Mouse (Mus musculus) limb, embryonic 12.5 days (tissue): ENCODE data around the gene Sgpp2. TPM values are rescaled to one million over a fixed set of nuclear protein-coding genes. Genes with fewer than 3 reads are reported as not detected.
A peak's percentile ranks its signal among the peaks of the same experiment; 100 is the strongest.

Source experiments
- ATAC-seq: fragments of 200-750 bp; cut with Nextera tagmentation; 2 replicates; pipeline ENCODE4 v1.8.0; 2017; ENCODE audit warnings: low read depth, moderate TSS enrichment; ENCODE audit not compliant: insufficient number of reproducible peaks, insufficient read depth, low FRiP score, low TSS enrichment
- H3K27ac ChIP-seq: fragments of 300-500 bp; sonication (generic); 2 replicates; pipeline ENCODE4 v1.5.1; 2016; ENCODE audit warnings: mild to moderate bottlenecking, moderate library complexity
- H3K27me3 ChIP-seq: fragments of 300-500 bp; sonication (generic); 2 replicates; pipeline ENCODE4 v1.6.1; 2016; ENCODE audit warnings: mild to moderate bottlenecking, moderate library complexity
- H3K36me3 ChIP-seq: fragments of 300-500 bp; sonication (generic); 2 replicates; pipeline ENCODE4 v1.6.1; 2016; ENCODE audit warnings: mild to moderate bottlenecking, moderate library complexity
- H3K4me1 ChIP-seq: fragments of 300-500 bp; sonication (generic); replicated peaks from 2 replicates; pipeline ENCODE4 v1.6.1; 2016
- H3K4me2 ChIP-seq: fragments of 300-500 bp; sonication (generic); 2 replicates; pipeline ENCODE4 v1.6.1; 2016; ENCODE audit warnings: mild to moderate bottlenecking, moderate library complexity
- H3K4me3 ChIP-seq: fragments of 300-500 bp; sonication (generic); replicated peaks from 2 replicates; pipeline ENCODE4 v1.5.1; 2016; ENCODE audit warnings: mild to moderate bottlenecking
- H3K9ac ChIP-seq: fragments of 300-500 bp; sonication (generic); replicated peaks from 2 replicates; pipeline ENCODE4 v1.6.1; 2016; ENCODE audit warnings: mild to moderate bottlenecking, moderate library complexity
- H3K9me3 ChIP-seq: fragments of 300-500 bp; sonication (generic); 2 replicates; pipeline ENCODE4 v1.6.1; 2016; ENCODE audit warnings: mild to moderate bottlenecking, moderate library complexity
- WGBS: fragments of 180-500 bp; shearing (Covaris S2); methylation state at CpG from one replicate; pipeline ENCODE4 v1.1.7; 2016; 5-methylcytosine and 5-hydroxymethylcytosine counted together
- polyA plus RNA-seq: library from polyadenylated mRNA; unstranded; fragments of >200 nt; fragmentation: Nextera tagmentation; extraction: Ambion mirVana; gene quantifications from 2 replicates; pipeline ENCODE4 v1.2.1, GENCODE M21; 2016

The Sgpp2 gene
- polyA plus RNA-seq, 1 experiment from 2014 or later, result 0.83 TPM

DNA sequence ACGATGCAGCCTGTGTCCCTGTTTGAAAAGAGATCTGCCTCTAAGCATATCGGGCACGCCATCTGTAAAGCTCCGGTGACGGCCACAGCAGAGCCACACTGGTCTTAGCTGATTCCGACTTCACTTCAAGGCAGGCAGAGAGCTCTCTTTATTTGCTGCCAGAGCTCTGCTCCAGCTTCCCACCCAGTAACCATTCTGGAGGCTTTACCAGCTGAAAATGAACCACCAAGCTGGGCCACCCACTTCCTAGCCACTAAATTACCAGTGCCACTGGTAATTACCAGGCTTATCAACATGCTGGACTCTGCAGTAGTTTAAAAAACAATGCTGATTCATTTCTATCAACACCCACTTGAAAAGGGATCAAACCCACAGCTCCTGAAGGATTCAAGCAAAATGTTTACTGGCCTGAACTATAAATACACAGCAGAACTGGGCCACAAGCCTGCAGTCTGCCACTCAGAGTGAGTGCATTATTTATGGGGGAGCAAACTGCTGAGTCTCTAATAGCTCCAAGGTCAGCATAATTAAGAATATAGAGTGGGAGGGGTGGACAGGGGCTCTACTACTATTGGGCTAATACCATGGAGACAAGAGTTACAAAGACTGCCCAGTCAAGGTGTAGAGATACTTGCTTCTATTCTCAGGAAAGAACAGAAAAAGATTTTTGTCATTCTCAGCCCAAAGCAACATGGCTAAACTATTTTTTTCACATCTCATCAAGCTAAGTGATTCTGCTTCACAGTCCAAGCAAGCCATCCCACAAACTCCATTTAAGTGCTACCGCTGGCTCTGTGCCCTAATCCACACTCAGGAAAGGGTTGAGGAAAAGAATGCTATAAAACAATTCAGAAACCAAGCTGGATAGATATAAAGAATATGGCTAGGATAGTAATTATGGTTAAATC lies 115.9 kb downstream of the Sgpp2 start:
- Histone ChIP-seq H3K27ac (peak overlapping the region; percentile 73; the same call in 1 of the 2 replicates), H3K27me3 (no peaks in the 10 kb centered on the region), H3K9ac (no peak overlapping the region), H3K4me3 (no peak overlapping the region), H3K4me1 (peaks cover 37% of the 10 kb centered on the region), H3K4me2 (no peak overlapping the region), H3K9me3 (no peaks in the 10 kb centered on the region), H3K36me3 (peaks cover 19% of the 10 kb centered on the region)
- 45% methylated on average over 7 of the region's 7 CpGs for WGBS
- ATAC-seq, result no peak

GRCm38 (mm10) chr1:78426841-78427240 lies 116.7 kb downstream of the Sgpp2 start:
- peaks cover 37% of the 10 kb centered on the region for H3K4me1 ChIP-seq
- H3K9ac ChIP-seq, result no peak overlapping the region
- H3K9me3 ChIP-seq, result no peaks in the 10 kb centered on the region
- H3K27me3 ChIP-seq, result no peaks in the 10 kb centered on the region
- WGBS, result 64% methylated on average over 3 of the region's 3 CpGs
- H3K27ac ChIP-seq, result no peak overlapping the region
- H3K36me3 ChIP-seq, result peaks cover 16% of the 10 kb centered on the region
- ATAC-seq, result no peak
- no peak overlapping the region for H3K4me3 ChIP-seq
- no peak overlapping the region for H3K4me2 ChIP-seq

GRCm38 (mm10) chr1:78428851-78429250 lies 118.7 kb downstream of the Sgpp2 start:
- H3K4me3 ChIP-seq, result no peak overlapping the region
- peaks cover 37% of the 10 kb centered on the region for H3K4me1 ChIP-seq
- no peaks in the 10 kb centered on the region for H3K9me3 ChIP-seq
- H3K9ac ChIP-seq, result no peak overlapping the region
- WGBS, result 80% methylated on average over 11 of the region's 11 CpGs
- H3K4me2 ChIP-seq, result no peak overlapping the region
- H3K27me3 ChIP-seq, result no peaks in the 10 kb centered on the region
- H3K36me3 ChIP-seq, result peaks cover 13% of the 10 kb centered on the region; the same call in 1 of the 2 replicates
- no peak overlapping the region for H3K27ac ChIP-seq
- no peak for ATAC-seq

- H3K36me3 ChIP-seq, result peaks cover 7% of the 10 kb centered on the region; the same call in 1 of the 2 replicates
- WGBS, result 93% methylated on average over 9 of the region's 9 CpGs
- no peak for ATAC-seq
Observed at GRCm38 (mm10) chr1:78433472-78433871, 123.3 kb downstream of the Sgpp2 start.

GRCm38 (mm10) chr1:78435967-78436366 lies 125.8 kb downstream of the Sgpp2 start:
- Histone ChIP-seq H3K4me1 (0 out of 2 replicates have a peak, but pooled peaks cover 4% of the 10 kb centered on the region), H3K27me3 (no peaks in the 10 kb centered on the region), H3K9me3 (no peaks in the 10 kb centered on the region), H3K36me3 (peaks cover 18% of the 10 kb centered on the region), H3K27ac (no peak overlapping the region), H3K4me3 (no peak overlapping the region), H3K4me2 (no peak overlapping the region), H3K9ac (no peak overlapping the region)
- no peak for ATAC-seq
- 87% methylated on average over 2 of the region's 2 CpGs for WGBS

More at GRCm38 (mm10) chr1:78433472-78433871, 123.3 kb downstream of the Sgpp2 start:
- peaks cover 21% of the 10 kb centered on the region; the same call in 1 of the 2 replicates for H3K4me1 ChIP-seq
- no peaks in the 10 kb centered on the region for H3K27me3 ChIP-seq
- H3K27ac ChIP-seq, result no peak overlapping the region
- no peak overlapping the region for H3K4me2 ChIP-seq
- no peak overlapping the region for H3K4me3 ChIP-seq
- no peaks in the 10 kb centered on the region for H3K9me3 ChIP-seq
- H3K9ac ChIP-seq, result no peak overlapping the region

DNA sequence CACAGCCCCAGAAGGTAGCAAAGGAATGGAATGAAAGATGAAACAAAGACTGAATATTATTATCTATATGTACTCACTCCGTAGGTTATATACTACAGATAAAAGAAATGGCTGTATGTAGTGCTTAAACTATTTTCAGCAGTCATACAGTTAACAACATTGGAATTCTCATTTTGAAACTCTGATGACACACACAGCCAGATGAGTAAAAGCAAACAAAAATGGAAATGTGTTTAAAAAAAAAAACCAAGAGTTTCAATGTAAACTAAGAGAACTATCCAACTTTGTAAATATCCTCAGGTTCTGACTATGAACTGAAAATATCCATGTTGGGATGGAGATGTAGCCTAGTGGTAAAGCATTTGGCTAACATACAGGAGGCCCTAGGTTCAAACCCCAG lies 126.3 kb downstream of the Sgpp2 start:
- 97% methylated on average over 1 of the region's 1 CpGs for WGBS
- no peak for ATAC-seq
- no peak overlapping the region for H3K4me3 ChIP-seq

DNA sequence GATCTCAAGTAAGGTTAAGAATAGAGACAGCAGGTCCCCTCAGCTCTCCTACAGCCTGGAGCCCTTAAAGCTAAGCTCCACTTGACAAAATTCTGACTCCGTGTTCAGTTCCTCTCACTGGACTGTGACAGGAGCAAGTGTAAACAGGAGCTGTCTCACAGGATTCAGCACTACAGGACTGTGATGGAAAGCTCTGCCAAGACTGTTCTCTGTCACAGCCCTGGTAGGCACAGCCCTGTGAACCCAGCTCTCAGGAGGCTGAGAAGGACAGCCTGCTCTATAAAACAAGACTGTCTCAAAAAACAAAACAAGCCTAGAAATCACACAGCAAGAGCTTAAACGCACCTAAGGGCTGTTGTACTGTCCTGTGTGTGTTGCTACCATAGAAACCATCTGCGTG lies 127.0 kb downstream of the Sgpp2 start:
- 85% methylated on average over 3 of the region's 3 CpGs for whole genome bisulfite sequencing
- no peaks in the 10 kb centered on the region for H3K27me3 ChIP-seq
- no peak overlapping the region for H3K4me3 ChIP-seq
- no peak overlapping the region for H3K9ac ChIP-seq
- no peak overlapping the region for H3K27ac ChIP-seq
- ATAC-seq, result no peak
- H3K4me1 ChIP-seq, result 0 out of 2 replicates have a peak, but pooled peaks cover 6% of the 10 kb centered on the region
- H3K4me2 ChIP-seq, result no peak overlapping the region
- H3K9me3 ChIP-seq, result no peaks in the 10 kb centered on the region
- H3K36me3 ChIP-seq, result peaks cover 25% of the 10 kb centered on the region

More for the DNA sequence above, 126.3 kb downstream of the Sgpp2 start:
- H3K9ac ChIP-seq, result no peak overlapping the region
- H3K36me3 ChIP-seq, result peaks cover 23% of the 10 kb centered on the region
- 0 out of 2 replicates have a peak, but pooled peaks cover 4% of the 10 kb centered on the region for H3K4me1 ChIP-seq
- no peak overlapping the region for H3K4me2 ChIP-seq
- no peaks in the 10 kb centered on the region for H3K27me3 ChIP-seq
- H3K27ac ChIP-seq, result no peak overlapping the region
- H3K9me3 ChIP-seq, result no peaks in the 10 kb centered on the region

- WGBS, result 87% methylated on average over 8 of the region's 8 CpGs
- H3K27me3 ChIP-seq, result no peaks in the 10 kb centered on the region
- no peak for ATAC-seq
- no peak overlapping the region for H3K4me2 ChIP-seq
- H3K27ac ChIP-seq, result no peak overlapping the region
- no peak overlapping the region for H3K9ac ChIP-seq
- no peak overlapping the region for H3K4me3 ChIP-seq
- peaks cover 18% of the 10 kb centered on the region for H3K4me1 ChIP-seq
- H3K36me3 ChIP-seq, result peaks cover 49% of the 10 kb centered on the region
- H3K9me3 ChIP-seq, result no peaks in the 10 kb centered on the region
Observed at GRCm38 (mm10) chr1:78440716-78441115, 130.6 kb downstream of the Sgpp2 start.

DNA sequence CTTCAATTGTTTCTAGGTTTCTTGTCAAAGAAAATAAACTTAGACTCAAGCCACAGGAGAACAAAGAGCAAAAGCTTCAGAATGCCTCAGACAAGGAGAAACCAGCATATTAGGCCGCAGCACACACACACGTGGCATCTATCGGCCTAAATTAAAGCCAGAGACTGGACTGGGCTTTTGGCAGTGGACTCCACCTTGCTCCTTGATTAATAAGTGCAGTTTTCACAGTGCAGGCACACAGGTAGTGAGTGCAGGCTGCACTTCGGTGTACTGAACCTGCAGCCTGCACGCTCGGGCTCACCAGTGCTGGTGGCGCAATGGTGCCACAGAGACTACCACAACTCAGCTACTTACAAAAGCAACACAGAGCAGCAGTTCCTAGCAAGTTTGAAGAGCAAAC lies 132.9 kb downstream of the Sgpp2 start:
- Histone ChIP-seq H3K9me3 (no peaks in the 10 kb centered on the region), H3K4me1 (peaks cover 15% of the 10 kb centered on the region), H3K4me3 (no peak overlapping the region), H3K27ac (peak overlapping the region; percentile 53; the same call in 1 of the 2 replicates), H3K9ac (no peak overlapping the region), H3K27me3 (no peaks in the 10 kb centered on the region), H3K36me3 (peaks cover 63% of the 10 kb centered on the region), H3K4me2 (no peak overlapping the region)
- 52% methylated on average over 7 of the region's 7 CpGs for WGBS
- no peak for ATAC-seq

DNA sequence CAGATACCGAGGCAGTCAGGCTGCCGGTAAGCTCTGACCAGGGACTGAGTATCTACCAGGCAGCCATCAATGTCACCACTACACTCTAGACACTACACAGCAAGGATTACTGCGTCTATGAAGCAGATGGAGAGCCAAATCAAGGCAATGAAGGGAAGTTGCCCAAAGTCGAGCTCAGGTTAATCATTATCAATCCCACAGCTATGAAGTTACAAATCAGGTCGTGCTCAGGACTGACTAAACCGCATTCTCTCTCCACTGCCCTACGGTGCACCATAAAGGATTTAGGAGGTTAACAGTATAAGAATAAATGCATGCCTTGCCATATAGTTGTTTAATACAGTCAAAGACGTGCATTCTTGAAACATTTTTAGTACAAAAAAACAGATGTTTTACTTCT lies 136.1 kb downstream of the Sgpp2 start:
- WGBS, result 84% methylated on average over 8 of the region's 8 CpGs
- no peak for ATAC-seq
- Histone ChIP-seq H3K4me3 (no peak overlapping the region), H3K27ac (no peak overlapping the region), H3K27me3 (no peaks in the 10 kb centered on the region), H3K9me3 (no peaks in the 10 kb centered on the region), H3K4me1 (peaks cover 15% of the 10 kb centered on the region), H3K36me3 (peaks cover 69% of the 10 kb centered on the region), H3K9ac (no peak overlapping the region), H3K4me2 (no peak overlapping the region)

- Histone ChIP-seq H3K9me3 (no peaks in the 10 kb centered on the region), H3K27me3 (no peaks in the 10 kb centered on the region), H3K4me1 (peaks cover 15% of the 10 kb centered on the region), H3K27ac (no peak overlapping the region), H3K4me2 (no peak overlapping the region), H3K36me3 (peaks cover 69% of the 10 kb centered on the region), H3K4me3 (no peak overlapping the region), H3K9ac (no peak overlapping the region)
- WGBS, result 91% methylated on average over 6 of the region's 6 CpGs
- no peak for ATAC-seq
Observed at GRCm38 (mm10) chr1:78446742-78447141, 136.6 kb downstream of the Sgpp2 start.
